Comparison of ENCODE assay signal across 8 mouse cellular contexts in the genomic region with DNA sequence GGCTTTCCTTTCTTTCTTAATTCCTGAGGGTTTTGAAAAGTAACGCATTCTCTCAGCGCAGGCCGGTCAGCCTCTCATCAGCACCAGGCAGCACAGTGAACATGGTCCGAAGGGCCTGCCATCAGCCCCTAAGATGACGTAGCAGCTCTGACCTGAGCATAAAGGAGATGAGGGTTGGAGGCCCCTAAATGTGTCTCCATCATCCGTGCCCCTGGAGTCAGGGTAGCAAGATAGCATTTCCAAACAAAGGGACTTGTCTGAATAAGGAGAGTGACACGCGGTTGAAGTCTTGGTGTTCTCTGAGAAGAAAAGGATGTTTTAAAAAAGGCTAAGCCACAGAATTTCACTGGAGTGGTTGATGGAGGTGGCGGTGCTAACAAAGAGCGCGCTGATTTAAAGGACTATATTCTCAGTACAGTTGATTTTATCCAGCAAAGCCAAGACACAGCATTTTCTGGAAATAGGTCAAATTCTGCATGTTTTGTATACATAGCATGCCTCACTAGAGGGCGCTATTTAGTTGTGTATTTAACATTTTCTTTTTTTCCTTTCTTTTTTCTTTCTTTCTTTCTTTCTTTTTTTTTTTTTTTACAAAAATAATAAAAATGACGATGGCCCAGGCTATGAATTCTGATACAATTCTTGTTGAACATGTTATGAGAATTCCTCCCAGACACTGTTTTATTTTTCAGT. TPM values are rescaled to one million over a fixed set of nuclear protein-coding genes. Genes with fewer than 3 reads are reported as not detected.
A peak's percentile ranks its signal among the peaks of the same experiment; 100 is the strongest.
DNase-seq lines count a peak whose midpoint lies in the region.

No protein-coding gene starts in this region.

- intact Hi-C loops in left cerebral cortex, postnatal 14 days (cut with DNase I), result loop anchor here (5.0 kb wide), 1 partner anchor 1112 kb away; no protein-coding TSS in a partner anchor
- intact Hi-C loops in left cerebral cortex, postnatal 4 days (cut with DNase I), result loop anchor here (10.0 kb wide), 1 partner anchor 1105 kb away; no protein-coding TSS in a partner anchor

- peak; percentile 5 for DNase-seq in cerebellum, adult 8-10 months
- DNase-seq in cerebellum, adult 9-11 months, result no peak
- peak; percentile 57 to 64 for DNase-seq in left cerebral cortex, postnatal 14 days (ENCODE audit: low spot score in 2 of 2)
- DNase-seq in left cerebral cortex, postnatal 4 days, result no peak
- peak; percentile 56 for DNase-seq in forelimb bud, embryonic 11.5 days (ENCODE audit: low read depth, low spot score)
- peak; percentile 41 for DNase-seq in naive thymus-derived CD4-positive, alpha-beta T cell, adult 2 months (ENCODE audit: low read depth)
- no peak for DNase-seq in urinary bladder, postnatal 25 days (ENCODE audit: low spot score)
- DNase-seq in testis, postnatal 10 days (ENCODE audit: low spot score), result no peak

RNA-seq across cellular contexts. Expression of gene Zfp64, which starts 34.8 kb away (rescaled TPM):
- 10 to 100 TPM; 16.8 to 18.1 TPM for total RNA-seq in left cerebral cortex, postnatal 14 days (2021)
- total RNA-seq in left cerebral cortex, postnatal 4 days (2021), result 10 to 100 TPM; 21.2 to 23.7 TPM

Comparison
In these comparisons a context has a peak if more than half of its experiments do, and no peak if none do; other contexts are left out.
1. DNase-seq: peak in cerebellum, adult 8-10 months (single experiment), left cerebral cortex, postnatal 14 days (2 of 2), forelimb bud, embryonic 11.5 days (single experiment) and naive thymus-derived CD4-positive, alpha-beta T cell, adult 2 months (single experiment); none in cerebellum, adult 9-11 months (single experiment), left cerebral cortex, postnatal 4 days (single experiment), urinary bladder, postnatal 25 days (single experiment) and testis, postnatal 10 days (single experiment).